Mouse (Mus musculus): Measurements from ENCODE around the gene Gm29106.
"Not testable (repeated sequence)": the region's sequence is repeated elsewhere in the genome, so short reads cannot be mapped to it uniquely, and the experiment has no call there.

Gm29106 gene

DNA sequence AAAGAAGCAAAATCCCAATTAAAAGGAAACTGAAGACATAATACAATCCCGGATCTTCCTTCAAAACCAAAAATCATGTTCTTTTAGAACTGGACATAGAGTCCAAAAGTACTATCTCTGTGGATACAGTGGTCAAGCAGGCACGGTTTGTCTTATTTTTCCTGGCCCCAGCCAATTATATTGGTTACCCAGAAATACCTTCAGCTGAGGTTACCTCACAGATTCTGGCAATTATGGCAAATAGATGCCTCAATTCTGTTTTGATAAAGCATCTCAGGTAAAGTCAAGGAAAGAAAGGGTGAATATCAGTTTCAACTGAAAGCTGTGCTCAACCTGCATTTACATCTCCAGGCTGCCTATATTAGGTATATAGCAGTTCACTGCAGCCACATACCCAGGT is at the start of gene Gm29106:
Gm29106 (plus strand) TSS at position 301 of the 400 bp plus-strand sequence.
- DNase-seq (ENCODE audit: low spot score in 2 of 2) = not testable (repeated sequence)

DNA sequence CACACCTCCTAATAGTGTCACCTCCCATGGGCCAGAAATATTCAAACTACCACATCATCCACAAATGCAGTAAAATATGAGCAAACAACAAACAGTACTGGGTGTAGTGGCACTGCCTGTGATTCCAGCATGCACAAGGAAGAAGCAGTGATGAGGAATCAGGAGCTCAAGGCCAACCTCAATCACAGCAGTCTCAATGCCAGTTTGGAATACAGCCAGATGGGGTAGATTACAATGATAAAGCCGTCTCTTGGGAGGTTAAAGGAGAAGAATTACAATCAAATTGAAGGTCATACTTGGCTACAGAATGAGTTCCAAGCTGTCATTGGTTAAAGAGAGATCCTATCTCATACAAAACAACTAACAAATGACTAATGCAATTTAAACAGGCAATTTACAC is 52.2 kb downstream of the Gm29106 start:
- no peak for DNase-seq (ENCODE audit: low spot score in 2 of 2)

DNA sequence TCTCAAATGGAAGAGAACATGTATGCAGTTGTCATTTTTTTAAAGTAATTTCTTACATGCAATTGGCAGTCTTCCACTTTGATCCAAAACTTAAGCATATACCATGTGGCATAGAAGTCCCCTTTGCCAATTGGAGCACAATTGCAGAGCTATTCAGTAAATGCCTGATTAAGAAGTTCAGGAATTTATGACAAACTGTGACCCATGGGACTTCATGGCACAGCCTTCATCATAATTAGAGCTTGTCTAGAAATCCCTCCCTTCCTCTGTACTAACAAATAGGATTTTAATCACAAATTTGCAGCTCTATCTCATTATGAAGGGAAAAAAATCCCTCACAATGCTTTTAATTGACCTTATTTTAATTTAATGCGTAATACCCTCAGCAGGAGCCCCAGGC is 59.7 kb downstream of the Gm29106 start:
- no peak for DNase-seq (ENCODE audit: low spot score in 2 of 2)

Data from right cerebral cortex, postnatal 36 days (tissue).